Mouse (Mus musculus): ENCODE results near the gene Acvrl1.
A peak's percentile ranks its signal among the peaks of the same experiment; 100 is the strongest.

Acvrl1 gene

DNA sequence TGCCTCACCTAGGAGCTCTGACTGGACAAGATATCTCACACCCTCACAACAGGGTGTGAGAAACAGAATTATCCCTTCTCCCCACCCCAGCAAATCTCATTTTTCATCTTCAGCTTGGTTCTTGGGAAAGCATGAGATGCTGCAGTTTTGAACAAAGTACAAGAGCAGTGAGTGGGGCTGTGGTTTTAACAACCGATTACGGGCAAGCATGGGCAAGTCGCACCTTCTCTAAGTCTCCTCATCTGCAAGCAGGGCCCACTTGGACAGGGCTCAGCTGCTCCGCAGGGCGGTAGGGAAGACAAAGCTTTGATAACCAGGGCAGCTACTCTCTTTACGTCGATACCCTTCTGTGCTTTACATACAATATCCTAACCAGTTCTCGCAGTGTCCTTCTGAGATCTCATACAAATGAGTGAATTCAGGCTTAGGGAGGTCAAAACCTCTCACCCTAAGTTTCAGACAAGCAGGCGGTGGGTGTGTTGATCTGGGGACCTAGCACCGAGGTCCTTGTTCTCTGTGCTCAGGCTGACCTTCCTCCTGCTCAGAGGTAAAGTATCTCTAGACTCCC lies 42.2 kb downstream of the Acvrl1 start:
- DNase-seq (ENCODE audit: low spot score), result no peak

DNA sequence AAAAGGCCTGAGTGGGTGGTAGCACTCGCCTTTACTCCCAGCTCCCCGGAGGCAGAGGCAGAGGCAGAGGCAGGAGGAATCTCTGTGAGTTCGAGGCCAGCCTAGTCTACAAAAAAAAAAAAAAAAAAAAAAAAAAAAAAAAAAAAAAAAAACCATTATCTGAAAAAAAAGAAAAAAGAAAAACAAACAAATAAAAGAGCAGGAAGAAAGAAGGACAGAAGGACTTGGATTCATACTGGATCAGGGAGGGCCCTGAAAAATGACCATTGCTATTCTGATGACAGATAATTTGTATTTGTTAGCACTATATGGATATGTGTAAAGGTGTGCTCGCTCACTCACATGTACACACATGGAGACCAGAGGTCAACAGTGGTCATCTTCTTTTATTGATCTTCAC lies 43.0 kb downstream of the Acvrl1 start:
- no peak for DNase-seq (ENCODE audit: low spot score)

DNA sequence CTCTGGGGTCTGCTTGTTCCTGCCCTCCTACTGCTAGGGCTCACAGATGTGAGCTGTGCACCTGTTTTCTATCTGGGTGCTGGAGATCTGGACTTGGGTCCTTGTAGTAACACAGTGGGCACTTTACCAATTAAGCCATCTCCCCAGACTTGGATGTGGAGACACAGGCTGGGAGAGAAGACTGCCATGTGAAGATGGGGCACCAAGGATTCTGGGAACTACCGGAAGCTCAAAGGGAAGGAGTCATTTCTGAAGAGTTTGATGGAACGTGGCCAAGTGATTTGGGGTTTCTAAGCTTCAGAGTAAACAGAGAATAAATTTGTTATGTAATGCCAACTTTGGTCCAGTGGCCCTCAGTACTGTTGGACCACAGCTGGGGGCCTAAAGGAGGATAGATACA lies 43.7 kb downstream of the Acvrl1 start:
- DNase-seq (ENCODE audit: low spot score), result no peak

DNA sequence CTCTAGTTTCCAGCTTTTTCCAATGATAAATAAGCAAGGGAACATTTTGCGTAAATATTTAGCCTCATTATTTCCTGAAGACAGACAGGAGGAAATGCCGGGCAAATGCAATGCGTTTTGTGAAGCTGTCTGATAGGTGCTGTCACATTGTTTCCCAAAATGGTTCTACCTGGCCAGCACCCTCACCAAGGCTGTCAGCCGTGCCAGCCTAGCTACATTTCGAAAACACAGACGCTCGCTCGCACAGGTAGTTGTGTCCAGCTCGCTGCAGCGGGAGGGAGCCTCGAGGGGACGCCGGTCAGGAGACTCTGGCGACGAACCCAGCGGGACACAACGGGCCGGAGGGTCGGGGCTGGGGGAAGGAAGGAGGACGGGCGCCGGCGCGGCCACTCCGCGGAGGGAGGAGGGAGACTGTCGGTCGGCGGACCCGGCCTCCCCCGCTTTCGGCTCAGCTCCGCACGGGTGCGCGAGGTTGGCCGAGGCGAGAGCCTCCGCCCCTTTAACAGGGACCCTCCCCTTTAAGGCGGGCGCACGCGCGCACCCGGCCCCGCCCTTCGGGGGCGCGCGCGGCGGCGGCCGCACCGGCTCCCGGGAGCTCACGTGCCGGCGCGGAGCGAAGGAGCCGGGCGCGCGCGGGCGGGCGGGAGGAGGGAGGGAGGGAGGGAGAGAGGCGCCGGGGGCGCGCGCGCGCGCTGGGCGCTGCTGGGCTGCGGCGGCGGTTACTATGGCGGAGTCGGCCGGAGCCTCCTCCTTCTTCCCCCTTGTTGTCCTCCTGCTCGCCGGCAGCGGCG lies 45.3 kb downstream of the Acvrl1 start, which contains the start of gene Acvr1b:
Acvr1b (plus strand) TSS at position 647 of the 791 bp plus-strand sequence.
- peak; percentile 60 for DNase-seq (ENCODE audit: low spot score)

DNA sequence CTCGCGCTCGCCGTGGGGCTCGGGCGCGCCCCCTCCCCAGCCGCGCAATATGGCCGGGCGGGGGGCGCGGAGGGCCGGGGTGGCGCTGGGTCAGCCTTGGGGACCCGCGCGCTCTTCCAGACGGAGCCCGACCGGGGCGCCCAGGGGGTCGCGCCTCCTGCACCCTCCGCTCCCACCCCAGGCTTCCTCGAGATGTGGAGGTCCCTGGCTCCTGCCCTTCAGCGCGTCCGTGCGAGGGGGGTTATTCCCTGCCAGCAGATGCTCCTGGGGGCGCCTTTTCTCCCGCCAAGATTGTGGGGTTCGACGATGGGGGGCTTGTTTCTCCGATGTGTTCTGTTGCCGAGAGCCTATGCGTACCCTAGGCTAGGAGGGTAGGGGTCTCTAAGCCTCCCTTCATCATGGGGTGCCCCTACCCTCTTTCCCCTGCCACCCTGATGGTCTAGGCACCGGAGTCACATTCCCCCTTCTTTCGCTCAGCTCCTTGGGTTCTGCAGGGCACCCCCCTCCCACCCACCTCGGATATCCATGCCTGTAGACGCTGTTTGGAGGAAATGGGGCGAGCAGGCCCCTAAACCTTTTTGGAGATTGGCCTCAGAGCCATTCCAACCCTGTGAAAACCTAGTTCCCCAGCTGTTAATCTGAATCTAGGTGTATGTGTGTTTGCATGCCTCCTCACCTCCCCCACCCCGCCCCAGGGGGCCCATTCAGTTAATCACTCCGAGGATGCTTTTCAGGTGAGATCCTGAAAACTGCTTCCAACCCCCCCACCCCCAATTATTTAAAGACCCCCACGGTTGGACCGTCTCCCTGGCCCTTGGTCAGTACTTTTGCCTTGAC lies 46.2 kb downstream of the Acvrl1 start:
- DNase-seq (ENCODE audit: low spot score), result no peak

DNA sequence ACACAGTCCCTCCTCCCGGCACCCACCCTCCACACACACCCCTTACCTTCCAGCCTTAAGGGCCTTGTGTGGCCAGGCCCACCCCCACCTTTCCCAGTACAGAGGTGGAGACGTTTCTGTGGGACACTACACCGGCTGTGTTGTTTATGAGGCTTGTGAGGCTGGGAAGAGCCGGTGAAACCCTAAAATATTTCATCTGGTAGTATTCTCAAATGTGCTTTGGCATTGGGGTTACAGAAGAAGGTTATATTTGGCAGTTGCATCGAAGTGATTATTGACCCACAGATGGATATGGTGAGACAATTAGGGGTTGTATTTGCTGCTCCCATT lies 46.8 kb downstream of the Acvrl1 start:
- DNase-seq (ENCODE audit: low spot score), result no peak

DNA sequence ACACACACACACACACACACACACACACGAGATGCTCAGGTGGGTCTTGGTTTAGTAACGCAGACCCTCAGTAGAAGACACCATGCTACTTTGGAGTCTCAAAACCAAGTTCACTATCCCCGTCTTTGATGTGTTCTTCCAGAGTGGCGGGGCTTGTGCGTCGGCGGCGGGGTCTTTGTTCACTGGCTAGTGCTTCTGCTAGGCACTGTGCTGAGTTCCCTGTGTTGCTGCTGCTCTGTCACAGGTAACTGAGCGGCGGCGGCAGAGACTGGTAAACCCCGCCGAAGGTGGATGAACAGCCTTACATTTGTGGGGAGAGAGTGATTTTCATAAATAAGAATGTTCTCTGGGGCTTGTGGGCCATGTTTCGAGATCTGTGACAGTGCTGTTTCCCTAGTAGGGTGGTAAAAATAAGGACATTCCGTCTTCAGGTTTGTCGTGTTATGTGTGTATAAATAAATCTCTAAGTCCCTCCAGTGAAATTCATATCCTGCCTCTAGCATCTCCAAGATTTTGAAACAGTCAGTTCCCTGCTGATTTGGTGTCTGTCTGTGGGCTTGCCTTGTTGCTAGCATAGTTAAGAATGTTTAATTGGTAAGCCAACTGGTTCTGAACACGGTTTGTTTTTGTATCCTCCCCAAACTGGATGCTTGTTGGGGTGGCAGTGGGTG lies 47.4 kb downstream of the Acvrl1 start:
- DNase-seq (ENCODE audit: low spot score), result no peak

DNA sequence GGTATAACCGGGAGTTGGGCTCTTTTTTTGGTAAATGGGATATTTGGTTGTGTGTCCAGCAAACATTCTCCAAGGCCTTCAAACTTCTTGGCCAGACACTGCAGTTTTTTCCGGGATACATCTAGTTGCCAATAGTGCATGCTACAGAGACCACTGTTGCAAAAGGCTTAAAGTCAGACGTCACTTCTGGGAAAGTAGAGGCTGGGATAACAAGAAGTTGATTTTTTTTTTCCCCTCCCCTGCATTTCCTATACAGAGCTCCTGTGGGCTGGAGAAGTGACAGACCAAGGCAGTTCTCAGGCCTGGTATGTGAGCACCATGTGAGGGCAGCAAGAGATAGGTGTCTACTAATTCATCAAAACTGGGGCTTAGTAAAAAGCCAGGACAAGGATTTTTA lies 48.0 kb downstream of the Acvrl1 start:
- no peak for DNase-seq (ENCODE audit: low spot score)

DNA sequence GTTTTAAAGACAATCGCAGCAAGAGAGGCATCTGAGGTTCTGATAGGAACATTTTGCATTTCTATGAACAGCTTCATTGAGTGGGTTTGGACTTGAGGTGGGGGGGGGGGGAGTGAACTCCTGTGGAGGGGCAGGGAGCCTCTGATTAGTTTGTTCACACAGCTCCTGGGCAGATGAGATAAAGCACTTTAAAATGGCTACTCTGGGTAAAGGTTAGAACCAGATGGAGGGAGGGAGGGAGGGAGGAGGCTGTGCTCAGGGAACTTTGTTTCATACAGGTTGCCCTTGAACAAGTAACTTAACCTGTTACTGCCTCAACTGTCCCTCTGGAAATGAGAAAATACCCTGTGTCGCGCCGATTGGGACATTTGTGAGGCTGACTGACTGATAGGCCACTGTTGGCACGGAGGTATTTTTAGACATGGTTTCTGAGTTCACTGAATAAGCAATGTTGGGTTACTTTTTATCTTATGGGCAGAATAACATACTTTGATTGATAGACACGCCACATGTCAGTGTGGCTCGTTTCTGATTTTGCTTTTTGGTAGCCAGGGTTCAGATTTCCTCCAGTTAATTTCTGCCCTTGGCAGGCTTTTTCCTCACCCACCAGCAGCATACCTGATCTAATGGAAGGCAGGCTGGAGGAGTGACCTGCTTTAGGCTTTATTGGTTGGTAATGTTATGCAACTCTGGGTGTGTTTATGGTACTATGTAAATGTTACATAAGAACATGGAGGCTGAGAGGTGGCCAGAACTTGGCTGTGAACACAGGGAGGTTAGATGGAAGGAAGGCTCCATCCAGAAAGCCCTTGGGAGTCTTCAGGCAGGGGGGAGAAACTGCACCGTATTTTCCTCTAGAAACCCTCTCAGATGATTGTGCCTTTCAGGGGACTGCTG lies 48.7 kb downstream of the Acvrl1 start:
- no peak for DNase-seq (ENCODE audit: low spot score)

DNA sequence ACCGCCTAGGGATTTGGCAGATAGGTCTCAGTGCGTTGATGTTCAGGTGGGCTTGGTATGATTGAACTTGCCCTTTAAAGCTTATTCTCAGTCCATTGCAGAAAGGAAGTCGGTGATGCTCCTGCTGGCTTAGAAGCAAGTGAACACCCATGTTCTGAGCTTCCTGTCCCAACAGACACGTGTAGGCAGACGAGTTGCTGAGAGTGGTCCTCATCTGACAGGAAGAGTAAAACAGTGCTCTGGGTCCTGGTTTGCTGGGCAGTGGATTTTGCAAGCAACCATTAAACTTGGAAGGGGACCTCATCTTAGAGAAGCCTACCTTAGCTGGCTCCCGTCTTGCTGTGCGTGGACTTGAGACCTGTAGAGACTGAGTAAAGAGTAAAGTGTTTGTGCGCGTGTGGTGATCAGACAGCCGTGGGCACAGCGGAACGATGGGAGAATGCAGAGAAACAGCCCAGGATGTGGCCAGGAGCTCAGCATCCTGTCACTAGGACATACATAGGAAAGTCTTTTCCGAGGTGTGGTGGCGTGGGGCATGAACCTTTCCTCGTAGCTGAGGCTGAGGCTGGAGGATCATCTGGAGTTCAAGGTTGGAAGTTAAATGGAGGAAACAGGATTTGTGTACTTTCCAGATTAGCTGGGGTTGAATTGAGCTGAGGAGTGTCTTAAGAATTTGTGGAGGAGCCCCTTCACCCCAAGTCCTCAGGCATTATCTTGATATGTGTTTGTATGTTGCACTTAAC lies 52.2 kb downstream of the Acvrl1 start:
- no peak for DNase-seq (ENCODE audit: low spot score)

DNA sequence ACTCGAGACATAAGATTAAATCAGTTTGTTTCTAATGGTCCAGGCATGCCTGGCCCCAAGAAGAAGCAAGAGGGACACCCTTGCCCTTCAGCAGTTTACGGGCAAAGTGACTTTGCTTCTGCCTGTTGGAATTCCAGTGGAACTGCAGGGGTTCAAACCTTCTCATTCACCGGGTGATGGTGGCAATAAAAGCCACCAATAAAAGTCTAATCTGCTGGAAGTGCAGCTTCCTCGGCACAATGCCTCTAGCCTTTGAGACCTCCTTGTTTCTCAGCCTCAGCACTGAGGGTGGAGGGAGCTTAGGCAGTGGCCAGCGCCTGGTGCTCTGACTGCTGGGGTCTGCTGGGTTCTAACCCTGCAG lies 52.8 kb downstream of the Acvrl1 start:
- no peak for DNase-seq (ENCODE audit: low spot score)

DNA sequence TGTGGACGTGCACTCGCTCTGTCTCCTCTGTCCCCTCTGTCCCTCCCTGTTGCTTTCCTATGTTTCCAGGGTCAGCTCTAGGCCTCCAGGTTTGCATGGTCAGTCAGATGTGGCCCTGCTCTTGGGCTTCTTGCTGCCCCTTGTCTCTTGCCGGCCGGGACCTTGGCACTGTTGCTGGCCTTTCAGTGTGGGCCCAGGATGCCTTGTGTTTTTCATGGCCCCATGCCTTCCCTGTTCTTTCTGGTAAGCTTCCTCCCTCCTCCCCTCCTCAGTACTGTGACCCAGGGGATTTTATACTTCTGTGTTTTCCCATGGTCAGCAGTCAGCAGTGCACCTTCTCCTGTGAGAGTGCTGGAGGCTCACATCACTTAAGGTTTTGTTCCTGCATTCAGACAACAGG lies 53.2 kb downstream of the Acvrl1 start:
- no peak for DNase-seq (ENCODE audit: low spot score)

DNA sequence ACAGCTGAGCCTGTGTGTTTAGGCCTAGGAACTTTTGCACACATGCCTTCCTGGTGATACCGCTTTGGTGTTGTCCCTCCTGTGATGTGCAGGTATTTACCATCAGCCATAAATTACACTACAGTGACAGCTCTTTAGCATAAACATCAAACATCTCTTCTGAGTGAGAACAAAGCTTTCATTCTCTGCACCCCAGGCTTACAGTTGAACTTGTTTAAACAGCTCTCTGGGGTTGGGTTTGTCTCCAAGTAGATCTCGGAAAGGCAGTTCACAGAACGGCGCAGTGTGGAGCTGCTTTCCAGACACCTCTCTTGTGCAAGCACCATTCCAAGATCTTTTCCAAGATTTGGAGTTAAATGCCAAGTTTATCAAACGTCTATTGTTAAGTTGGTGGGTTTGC lies 54.4 kb downstream of the Acvrl1 start:
- DNase-seq (ENCODE audit: low spot score), result no peak

DNA sequence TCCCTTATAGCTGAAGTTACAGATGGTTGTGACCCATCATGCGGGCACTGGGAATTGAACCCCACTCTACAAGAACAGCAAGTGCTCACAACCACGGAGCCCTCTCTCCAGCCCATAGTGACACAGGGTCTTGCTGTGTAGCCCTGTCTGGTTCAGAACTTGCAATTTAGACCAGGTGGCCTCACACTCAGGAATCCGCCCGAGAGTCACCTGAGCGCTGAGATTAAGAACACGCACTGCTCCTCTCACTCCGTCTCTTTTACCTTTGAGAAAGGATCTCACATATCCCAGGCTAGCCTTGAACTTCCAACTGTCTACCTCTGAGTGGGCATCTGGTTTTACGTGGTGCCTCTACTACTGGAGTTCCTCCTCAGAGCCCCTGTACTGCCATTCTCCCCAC lies 56.0 kb downstream of the Acvrl1 start:
- no peak for DNase-seq (ENCODE audit: low spot score)

DNA sequence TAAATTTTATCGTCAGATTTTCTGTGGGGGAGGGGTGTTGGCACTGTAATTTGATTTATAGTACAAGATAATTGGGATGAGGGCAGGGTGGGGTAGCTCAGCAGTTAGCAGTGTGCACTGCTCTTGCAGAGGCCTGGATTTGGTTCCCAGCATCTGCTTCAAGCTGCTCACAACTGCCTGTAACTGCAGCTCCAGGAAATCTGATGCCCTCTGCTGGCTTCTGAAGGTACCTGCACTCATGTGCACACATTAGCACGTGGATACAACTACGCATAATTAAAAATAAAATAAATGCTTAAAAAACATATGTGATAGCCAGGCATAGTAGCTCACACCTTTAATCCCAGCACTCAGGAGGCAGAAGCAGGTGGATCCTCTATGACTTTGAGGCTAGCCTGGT lies 57.2 kb downstream of the Acvrl1 start:
- DNase-seq (ENCODE audit: low spot score), result no peak

DNA sequence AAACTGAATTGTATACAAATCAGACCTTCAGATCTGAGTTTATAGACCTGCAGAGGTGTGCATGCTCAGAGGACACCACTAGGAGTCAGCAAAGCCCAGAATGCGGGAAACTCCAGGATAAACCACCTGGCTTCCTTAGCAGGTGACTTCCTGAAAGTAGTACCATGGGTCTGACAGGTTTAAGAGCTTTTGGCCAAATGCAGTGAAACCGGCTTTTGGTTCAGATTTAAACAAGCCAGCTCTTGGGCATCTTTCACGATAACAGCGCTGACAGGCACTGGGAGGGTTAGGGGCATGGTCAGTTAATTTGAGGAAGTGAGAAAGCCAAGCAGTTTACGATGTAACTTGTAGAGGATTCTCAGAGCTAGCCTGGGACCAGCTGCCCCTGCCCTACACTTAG lies 59.6 kb downstream of the Acvrl1 start:
- DNase-seq (ENCODE audit: low spot score), result no peak

DNA sequence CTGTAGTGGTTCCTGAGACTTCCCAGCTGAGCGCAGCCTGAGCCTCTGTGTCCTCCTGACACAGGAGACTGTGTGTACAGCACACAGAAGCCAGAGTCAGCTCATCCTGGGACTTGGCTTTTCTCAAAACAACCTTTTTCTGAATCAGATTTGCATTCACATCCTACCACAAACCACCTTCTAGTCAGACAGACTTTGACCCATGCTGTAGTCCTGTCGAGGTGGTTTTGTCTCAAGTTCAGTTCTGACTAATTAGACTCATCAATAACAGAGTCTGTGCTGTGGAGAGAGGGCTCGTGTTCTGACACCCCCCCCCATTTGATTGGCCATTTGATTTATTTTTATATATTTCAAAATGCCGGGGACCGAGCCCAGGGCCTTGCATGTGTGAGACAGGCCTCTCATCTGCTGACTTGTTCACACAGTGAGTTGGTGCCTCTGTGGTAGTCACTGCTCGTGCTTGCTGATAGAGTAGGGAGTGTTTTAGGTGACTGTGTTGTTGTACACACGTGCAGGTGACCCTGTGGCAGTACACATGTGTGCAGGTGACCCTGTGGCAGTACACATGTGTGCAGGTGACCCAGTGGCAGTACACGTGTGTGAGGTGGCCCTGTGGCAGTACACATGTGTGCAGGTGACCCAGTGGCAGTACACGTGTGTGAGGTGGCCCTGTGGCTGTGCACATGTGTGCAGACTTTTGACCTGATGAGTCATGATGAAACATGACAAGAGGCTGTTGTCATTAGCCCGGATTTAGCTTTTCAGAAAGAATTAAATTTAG lies 61.8 kb downstream of the Acvrl1 start:
- no peak for DNase-seq (ENCODE audit: low spot score)

DNA sequence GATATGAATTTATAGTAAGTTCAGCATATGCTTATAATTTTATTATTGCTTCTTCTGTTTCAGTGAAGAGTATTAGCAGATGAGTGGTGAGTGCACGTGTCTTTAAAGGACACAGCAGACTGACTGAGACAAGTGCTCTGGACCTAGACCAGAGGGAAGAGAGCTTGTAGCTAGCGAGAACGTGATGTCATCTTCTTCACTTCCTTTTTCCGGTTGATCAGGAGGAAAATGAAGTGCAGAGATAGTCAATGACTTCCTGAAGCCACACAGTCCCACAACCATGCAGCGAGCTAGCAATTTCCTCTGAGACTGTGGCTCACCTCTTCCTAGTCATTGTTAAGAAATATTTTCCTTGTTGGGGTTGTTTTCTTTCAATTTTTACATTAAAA lies 62.4 kb downstream of the Acvrl1 start:
- DNase-seq (ENCODE audit: low spot score), result no peak

DNA sequence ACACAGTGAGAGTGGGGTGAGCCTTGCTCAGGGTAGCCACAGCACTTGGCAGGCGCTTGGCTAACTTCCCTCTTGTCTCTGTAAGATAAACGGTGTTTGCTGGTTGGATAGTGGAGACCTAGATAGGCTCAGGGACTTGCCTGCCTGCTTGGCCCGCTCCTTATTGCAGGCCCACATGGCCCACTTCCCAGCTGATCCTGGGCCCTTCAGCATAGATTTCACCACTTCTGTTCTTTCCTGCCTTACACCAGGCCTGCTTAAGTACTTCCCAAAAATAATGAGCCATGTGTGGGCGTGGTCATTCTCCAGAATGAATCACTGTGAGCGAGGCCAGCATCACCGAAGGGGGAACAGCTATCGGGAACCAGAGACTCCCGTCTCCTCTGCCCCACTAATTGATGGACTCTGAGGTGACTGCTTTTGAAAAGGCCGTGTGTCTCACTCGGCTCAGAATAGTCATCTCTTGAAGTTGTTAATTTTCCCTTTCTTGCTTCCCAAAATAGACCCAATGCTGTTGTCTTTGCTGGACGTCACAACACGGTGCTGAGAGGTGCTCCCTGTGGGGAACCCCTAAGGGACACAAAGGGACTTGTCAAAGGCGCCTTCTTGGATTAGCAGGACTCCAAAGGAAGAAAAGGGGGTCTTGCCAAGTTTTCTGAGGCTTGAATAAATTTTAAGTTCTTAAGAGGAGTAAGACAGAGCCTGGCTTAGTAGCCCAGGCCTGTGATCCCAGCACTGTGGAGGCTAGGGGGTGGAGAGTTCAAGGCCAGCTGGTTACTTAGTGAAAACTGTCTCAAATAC lies 63.3 kb downstream of the Acvrl1 start:
- no peak for DNase-seq (ENCODE audit: low spot score)

All from urinary bladder, postnatal 10 days (tissue).